Mouse (Mus musculus) effector memory CD4-positive, alpha-beta T cell, adult 7 months (primary cell): ENCODE data around the gene Lmo2. TPM values are rescaled to one million over a fixed set of nuclear protein-coding genes. Genes with fewer than 3 reads are reported as not detected.

Source experiments
- polyA plus RNA-seq: library from polyadenylated mRNA; unstranded; fragments of 100-300 nt; shearing (Covaris generic); gene quantifications from one replicate; pipeline ENCODE4 v1.2.1, GENCODE M21; 2017

Lmo2 gene
- polyA plus RNA-seq = not detected

DNA sequence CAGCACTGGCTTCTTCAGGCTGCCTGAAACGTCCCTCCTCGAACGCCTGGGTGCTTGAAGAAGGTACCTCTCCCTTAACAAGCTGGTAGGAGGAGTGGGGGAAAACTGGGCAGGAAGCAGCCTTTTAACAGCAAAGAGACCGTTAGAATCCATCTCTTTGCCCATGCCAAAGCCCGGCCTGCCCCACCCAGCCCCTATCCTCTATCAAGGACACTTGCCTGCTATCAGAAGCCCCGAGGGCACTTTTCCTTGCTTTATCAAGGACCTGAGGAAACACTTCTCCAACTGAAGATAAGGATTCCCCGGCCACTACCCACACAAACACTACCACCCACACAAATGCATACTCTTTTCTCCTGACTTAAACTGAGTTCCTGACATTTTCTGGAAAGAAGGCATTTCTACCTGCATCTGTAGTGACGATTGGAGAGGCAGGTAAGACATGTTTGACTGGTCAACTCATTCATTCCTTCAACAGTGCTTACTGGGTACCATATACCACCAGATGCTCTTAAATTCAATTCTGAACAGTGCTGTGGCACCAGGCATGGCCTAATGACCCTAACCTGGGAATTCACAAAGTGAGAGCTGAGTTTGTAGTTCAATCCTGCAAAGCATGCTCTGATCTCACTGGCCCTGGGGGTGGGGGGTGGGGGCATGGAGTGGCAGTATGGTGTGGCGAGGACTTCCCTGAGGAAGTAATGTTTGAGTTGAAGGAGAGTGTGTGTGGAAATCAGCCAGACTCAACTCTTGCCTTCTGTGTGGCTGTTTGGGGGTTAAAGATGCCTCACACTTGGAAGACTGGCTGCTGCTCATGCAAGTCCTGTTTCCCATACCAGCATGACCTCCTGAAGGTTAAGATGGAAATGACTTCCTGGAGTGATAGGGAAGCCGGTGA, at the start of gene Lmo2:
TSS of gene Lmo2 (plus strand) at position 338 of the 898 bp plus-strand sequence.

DNA sequence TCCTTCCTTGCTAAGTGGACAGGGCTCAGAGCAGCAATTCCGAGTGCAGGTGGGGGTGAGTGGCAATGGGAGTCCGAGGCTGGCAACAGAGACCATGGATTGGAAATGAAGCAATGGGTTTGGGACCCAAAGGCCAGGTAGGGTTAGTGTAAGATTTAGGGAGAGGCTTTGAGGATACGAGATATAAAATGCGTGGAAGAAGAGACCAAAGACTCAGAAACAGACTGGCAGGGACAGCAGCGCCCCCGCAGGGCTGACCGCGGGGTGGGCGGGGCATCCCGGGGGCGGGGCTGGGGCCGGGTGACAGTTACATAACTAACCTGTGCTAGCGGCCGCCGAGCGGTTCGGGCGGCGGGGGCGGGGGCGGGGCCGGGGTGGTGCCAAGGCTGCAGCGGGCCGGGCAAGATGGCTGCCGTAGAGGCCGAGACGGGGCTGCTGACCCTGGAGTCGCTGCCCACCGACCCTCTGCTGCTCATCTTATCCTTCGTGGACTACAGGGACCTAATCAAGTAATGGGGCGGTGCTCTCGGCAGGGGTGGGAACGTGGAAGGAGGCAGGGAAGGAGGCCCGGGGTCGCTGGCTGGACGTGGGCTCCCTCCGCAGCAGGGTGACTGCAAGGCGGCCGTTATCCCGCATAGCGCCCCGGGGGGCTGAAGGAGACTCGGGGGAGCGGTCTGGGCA, 69.8 kb downstream of the Lmo2 start, which contains the start of gene Fbxo3:
TSS of gene Fbxo3 (plus strand) at position 264 of the 681 bp plus-strand sequence.

DNA sequence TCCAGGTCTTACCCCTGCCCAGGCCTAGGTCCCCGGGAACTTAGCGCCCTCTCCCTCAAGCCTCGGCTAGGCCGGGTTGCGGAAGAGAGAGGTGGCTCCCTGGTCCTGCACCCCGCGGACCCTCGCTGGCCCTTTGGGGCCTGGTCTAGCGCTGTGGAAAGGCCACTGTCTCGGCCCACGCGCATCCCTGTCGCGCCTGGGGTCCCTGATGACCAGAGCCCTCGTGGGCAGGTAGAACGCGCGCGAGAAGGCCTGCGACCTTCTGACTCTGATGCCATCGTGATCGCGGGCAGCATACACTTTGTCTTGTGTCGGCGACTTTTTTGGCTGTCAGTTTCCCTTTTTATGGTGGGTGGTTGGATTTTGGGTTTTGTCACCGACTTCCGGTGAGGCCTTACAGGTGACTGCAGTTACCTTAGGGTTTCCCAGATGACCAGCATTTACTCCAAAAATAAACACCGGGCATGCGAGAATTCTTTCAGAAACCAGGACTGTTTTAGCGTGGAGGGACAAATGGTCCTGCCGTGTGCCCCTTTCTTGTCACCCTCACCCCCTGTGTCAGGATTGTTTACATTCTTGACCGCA, 70.4 kb downstream of the Lmo2 start, which contains the start of gene 4931422A03Rik:
TSS of gene 4931422A03Rik (minus strand) at position 223 of the 585 bp plus-strand sequence.

Other genes with a start within 250 kb of the Lmo2 start
- gene Nat10, start 196.7 kb upstream of the Lmo2 start, polyA plus RNA-seq = 50.5 TPM
- gene Caprin1, start 160.3 kb upstream of the Lmo2 start, polyA plus RNA-seq = 235 TPM
- 37.2 TPM for gene Fbxo3, start 69.7 kb downstream of the Lmo2 start, polyA plus RNA-seq
- gene 4931422A03Rik, start 70.4 kb downstream of the Lmo2 start, polyA plus RNA-seq = 3.4 TPM
- gene Gm10912, start 107.8 kb downstream of the Lmo2 start, polyA plus RNA-seq = 0.73 TPM
- gene Gm10799, start 110.6 kb downstream of the Lmo2 start, polyA plus RNA-seq = not detected
- gene Cd59b, start 111.9 kb downstream of the Lmo2 start, polyA plus RNA-seq = not detected
- not detected for gene Cd59a, start 137.8 kb downstream of the Lmo2 start, polyA plus RNA-seq
- not detected for gene A930018P22Rik, start 164.8 kb downstream of the Lmo2 start, polyA plus RNA-seq